Mouse (Mus musculus) B cell, adult 62 days (primary cell): ENCODE measurements around the gene Palm3. TPM values are rescaled to one million over a fixed set of nuclear protein-coding genes. Genes with fewer than 3 reads are reported as not detected.

Source experiments
- total RNA-seq: library from RNA; stranded (reverse); gene quantifications from 4 replicates; pipeline ENCODE4 v1.2.4, GENCODE M21; 2023

Palm3 gene
- not detected in 4 replicates for total RNA-seq

GRCm38 (mm10) chr8:84021096-84021495 lies at the start of gene Palm3:
Gene Palm3 (plus strand): TSS chr8:84021471.

GRCm38 (mm10) chr8:83972150-83973120 lies 48.8 kb upstream of the Palm3 start, which contains the start of gene Prkaca:
Gene Prkaca (plus strand): TSS chr8:83972993.

GRCm38 (mm10) chr8:83997511-83998141 lies 23.6 kb upstream of the Palm3 start, which contains the start of gene Samd1:
Gene Samd1 (plus strand): TSS chr8:83997672.

GRCm38 (mm10) chr8:84001281-84002000 lies 19.8 kb upstream of the Palm3 start, which contains the start of gene 1700067K01Rik:
Gene 1700067K01Rik (plus strand): TSS chr8:84001502.

GRCm38 (mm10) chr8:84011705-84012498 lies 9.4 kb upstream of the Palm3 start, which contains the start of gene 2210011C24Rik:
Gene 2210011C24Rik (minus strand): TSS chr8:84012171.

GRCm38 (mm10) chr8:84042066-84042947 lies 21.0 kb downstream of the Palm3 start, which contains the start of gene Il27ra:
Gene Il27ra (minus strand): TSS chr8:84042589.

GRCm38 (mm10) chr8:84044900-84045299 lies 23.6 kb downstream of the Palm3 start, which contains the start of gene Rln3:
Gene Rln3 (minus strand): TSS chr8:84045000.

GRCm38 (mm10) chr8:84065037-84065436 lies 43.8 kb downstream of the Palm3 start, which contains the start of gene Gm10643:
Gene Gm10643 (minus strand): TSS chr8:84065137.

GRCm38 (mm10) chr8:84066291-84066930 lies 45.1 kb downstream of the Palm3 start, which contains the start of gene Rfx1:
Gene Rfx1 (plus strand): TSS chr8:84066834.

Other genes with a start within 250 kb of the Palm3 start
- gene Adgrl1, start 121.4 kb upstream of the Palm3 start, total RNA-seq, result 6.7 to 10.1 TPM (median 8.4 TPM) in 4 replicates
- gene Gm10644, start 66.3 kb upstream of the Palm3 start, total RNA-seq, result 1.3 to 1.7 TPM (median 1.6 TPM) in 4 replicates
- gene Asf1b, start 66.0 kb upstream of the Palm3 start, total RNA-seq, result 8.2 to 11.7 TPM (median 9.8 TPM) in 4 replicates
- gene Prkaca, start 48.5 kb upstream of the Palm3 start, total RNA-seq, result 39.9 to 46.7 TPM (median 43.9 TPM) in 4 replicates
- gene Samd1, start 23.8 kb upstream of the Palm3 start, total RNA-seq, result 43.8 to 51.9 TPM (median 45.4 TPM) in 4 replicates
- 1.4 to 1.5 TPM in 2 of 4 replicates, not detected in the others for gene 1700067K01Rik, start 20.0 kb upstream of the Palm3 start, total RNA-seq
- not detected in 4 replicates for gene 2210011C24Rik, start 9.3 kb upstream of the Palm3 start, total RNA-seq
- 78.5 to 94.8 TPM (median 84.7 TPM) in 4 replicates for gene Il27ra, start 21.1 kb downstream of the Palm3 start, total RNA-seq
- gene Rln3, start 23.5 kb downstream of the Palm3 start, total RNA-seq, result not detected in 4 replicates
- gene Gm10643, start 43.7 kb downstream of the Palm3 start, total RNA-seq, result 5.6 to 8.3 TPM (median 7.3 TPM) in 4 replicates
- gene Rfx1, start 45.4 kb downstream of the Palm3 start, total RNA-seq, result 99.2 to 107 TPM (median 104 TPM) in 4 replicates
- gene Dcaf15, start 83.3 kb downstream of the Palm3 start, total RNA-seq, result 48.7 to 58.3 TPM (median 52.6 TPM) in 4 replicates
- 0.20 to 0.24 TPM in 2 of 4 replicates, not detected in the others for gene Podnl1, start 104.5 kb downstream of the Palm3 start, total RNA-seq
- 26.2 to 35.4 TPM (median 28.7 TPM) in 4 replicates for gene Cc2d1a, start 126.5 kb downstream of the Palm3 start, total RNA-seq
- gene 4930432K21Rik, start 126.6 kb downstream of the Palm3 start, total RNA-seq, result 1.2 to 1.4 TPM (median 1.3 TPM) in 4 replicates
- gene Nanos3, start 163.7 kb downstream of the Palm3 start, total RNA-seq, result not detected in 4 replicates
- 28.2 to 33.1 TPM (median 30.3 TPM) in 4 replicates for gene Zswim4, start 215.6 kb downstream of the Palm3 start, total RNA-seq
- gene D8Ertd738e, start 228.2 kb downstream of the Palm3 start, total RNA-seq, result 193 to 242 TPM (median 216 TPM) in 4 replicates
- 29.8 to 39.4 TPM (median 33.4 TPM) in 4 replicates for gene Mri1, start 235.9 kb downstream of the Palm3 start, total RNA-seq
- 18.4 to 24.7 TPM (median 21.0 TPM) in 4 replicates for gene Ccdc130, start 248.9 kb downstream of the Palm3 start, total RNA-seq